Mouse (Mus musculus) lung, postnatal 0 days (tissue): ENCODE measurements around the gene Syt17.

Source experiments
- CTCF ChIP-seq: IDR thresholded peaks from 2 replicates; pipeline ENCODE4 v1.5.1; 2016; ENCODE audit warnings: antibody characterized with exemption, mild to moderate bottlenecking
- EP300 ChIP-seq: IDR thresholded peaks from 2 replicates; pipeline ENCODE4 v1.6.1; 2016; ENCODE audit warnings: antibody characterized with exemption, mild to moderate bottlenecking, control low read depth

DNA sequence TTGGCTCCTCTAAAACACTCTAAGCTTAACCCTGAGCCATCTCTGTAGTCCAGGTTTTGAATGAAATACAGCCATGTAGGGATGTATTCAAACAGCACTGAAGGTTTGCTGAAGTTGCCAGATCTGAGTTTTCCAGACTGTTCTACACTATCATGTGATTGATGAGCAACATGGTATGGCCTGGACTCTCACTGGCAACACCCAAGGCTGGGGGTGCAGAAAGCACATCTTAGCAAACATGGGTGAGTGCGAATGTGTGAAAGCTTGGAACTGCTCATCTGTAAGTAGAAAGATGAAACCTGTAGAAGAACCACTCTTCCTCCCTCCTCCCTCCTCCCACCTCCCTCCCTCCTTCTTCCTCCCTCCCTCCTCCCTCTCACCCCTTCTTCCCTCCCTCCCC lies 85.1 kb downstream of the Syt17 start:
- TF ChIP-seq EP300 (no peak), CTCF (no peak)
